Mouse (Mus musculus): ENCODE data around the gene Rbm20.

Rbm20 gene

GRCm38 (mm10) chr19:53808041-53808777, 131.1 kb downstream of the Rbm20 start:
- DNase-seq (ENCODE audit: low read depth in 1 of 2, low spot score in 2 of 2), result no peak

- no peak for DNase-seq (ENCODE audit: low read depth in 1 of 2, low spot score in 2 of 2)
Observed at GRCm38 (mm10) chr19:53809185-53809861, 132.2 kb downstream of the Rbm20 start.

DNA sequence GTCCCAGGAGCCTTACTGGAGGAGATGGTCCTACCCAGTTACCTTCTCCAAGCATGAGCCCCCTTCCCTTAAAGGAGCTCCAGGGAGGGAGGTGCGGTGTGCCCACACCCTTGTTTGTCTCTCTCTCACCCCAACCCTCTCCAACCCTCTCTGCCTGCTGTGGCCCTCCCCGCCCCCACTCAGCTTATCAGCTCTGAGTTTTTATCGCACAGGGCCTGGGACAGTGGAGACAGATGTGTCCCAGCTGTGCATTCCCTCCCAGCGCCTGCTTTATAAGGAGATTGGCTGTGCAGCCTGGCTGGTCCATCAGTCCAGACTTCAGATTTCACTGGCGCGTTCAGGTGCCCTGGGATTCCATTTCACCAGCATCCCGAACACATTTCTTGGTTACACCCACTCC, 132.9 kb downstream of the Rbm20 start:
- no peak for DNase-seq (ENCODE audit: low read depth in 1 of 2, low spot score in 2 of 2)

DNA sequence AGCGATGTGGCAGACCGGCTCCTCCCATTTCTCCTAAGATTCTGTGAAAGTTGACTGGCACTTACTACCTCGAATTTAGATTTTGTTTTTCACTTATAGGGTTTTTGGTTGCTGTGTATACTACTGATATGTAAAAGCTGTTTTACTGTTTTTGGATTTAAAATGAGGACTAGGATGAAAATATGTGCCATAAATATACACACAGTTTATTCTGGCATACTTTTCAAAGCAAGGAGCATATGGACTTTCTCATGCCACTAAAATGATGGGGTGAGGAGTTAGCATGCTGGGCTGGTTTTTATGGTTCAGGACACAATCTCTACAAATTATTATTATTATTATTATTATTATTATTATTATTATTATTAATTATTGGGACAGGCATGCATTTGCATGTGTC, 133.5 kb downstream of the Rbm20 start:
- no peak for DNase-seq (ENCODE audit: low read depth in 1 of 2, low spot score in 2 of 2)

DNA sequence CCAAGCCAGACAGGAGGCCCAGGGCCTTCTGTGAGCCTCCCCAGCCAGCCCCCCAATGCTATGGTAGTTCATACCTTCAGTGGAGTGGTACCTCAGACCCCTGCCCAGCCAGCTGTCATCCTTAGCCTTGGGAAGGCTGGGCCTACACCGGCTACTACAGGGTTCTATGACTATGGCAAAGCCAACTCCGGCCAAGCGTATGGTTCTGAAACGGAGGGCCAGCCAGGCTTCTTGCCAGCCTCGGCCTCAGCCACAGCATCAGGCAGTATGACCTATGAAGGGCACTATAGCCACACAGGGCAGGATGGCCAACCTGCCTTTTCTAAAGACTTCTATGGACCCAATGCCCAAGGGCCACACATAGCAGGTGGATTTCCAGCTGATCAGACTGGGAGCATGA, 136.5 kb downstream of the Rbm20 start:
- no peak for DNase-seq (ENCODE audit: low read depth in 1 of 2, low spot score in 2 of 2)

DNA sequence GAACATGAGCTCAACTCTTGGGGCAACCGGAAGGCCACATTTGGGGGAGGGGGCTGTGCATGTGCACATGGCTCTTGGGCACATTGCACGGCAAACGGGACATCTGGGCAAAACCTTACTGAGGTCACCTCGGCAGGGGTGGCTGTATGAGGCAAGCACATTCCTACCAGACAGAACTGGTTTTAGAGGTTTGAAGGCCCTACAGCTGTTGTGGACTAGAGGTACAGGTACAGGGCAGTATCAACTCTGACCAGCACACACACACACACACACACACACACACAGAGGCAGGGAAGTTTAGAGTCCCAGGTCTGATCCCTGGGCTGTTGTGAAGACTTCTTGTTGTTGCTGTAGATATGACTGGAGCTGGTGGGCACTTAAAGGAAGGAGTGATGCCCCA, 138.6 kb downstream of the Rbm20 start:
- DNase-seq (ENCODE audit: low read depth in 1 of 2, low spot score in 2 of 2), result no peak

- DNase-seq (ENCODE audit: low read depth in 1 of 2, low spot score in 2 of 2), result no peak
Observed at GRCm38 (mm10) chr19:53816242-53816641, 139.1 kb downstream of the Rbm20 start.

DNA sequence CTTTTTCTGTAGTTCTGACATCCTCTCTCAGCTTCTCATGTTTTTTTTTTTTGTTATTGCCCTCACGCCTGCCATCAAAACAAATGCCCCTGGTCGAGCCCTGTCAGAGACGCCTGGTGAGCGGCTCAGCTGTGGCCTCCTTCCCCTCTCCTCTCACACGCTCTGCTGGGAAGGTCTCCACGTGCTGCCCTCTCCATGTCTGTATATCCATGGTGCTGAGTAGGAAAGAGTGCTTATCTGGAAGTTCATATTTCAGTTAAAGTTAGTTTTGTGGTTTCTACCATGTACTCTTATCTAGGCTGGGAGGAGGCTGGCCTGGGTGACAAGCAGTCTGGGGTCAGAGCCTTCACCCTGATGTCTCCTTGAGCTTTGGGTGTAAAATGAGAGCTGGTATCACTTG, 142.2 kb downstream of the Rbm20 start:
- DNase-seq (ENCODE audit: low read depth in 1 of 2, low spot score in 2 of 2), result no peak

DNA sequence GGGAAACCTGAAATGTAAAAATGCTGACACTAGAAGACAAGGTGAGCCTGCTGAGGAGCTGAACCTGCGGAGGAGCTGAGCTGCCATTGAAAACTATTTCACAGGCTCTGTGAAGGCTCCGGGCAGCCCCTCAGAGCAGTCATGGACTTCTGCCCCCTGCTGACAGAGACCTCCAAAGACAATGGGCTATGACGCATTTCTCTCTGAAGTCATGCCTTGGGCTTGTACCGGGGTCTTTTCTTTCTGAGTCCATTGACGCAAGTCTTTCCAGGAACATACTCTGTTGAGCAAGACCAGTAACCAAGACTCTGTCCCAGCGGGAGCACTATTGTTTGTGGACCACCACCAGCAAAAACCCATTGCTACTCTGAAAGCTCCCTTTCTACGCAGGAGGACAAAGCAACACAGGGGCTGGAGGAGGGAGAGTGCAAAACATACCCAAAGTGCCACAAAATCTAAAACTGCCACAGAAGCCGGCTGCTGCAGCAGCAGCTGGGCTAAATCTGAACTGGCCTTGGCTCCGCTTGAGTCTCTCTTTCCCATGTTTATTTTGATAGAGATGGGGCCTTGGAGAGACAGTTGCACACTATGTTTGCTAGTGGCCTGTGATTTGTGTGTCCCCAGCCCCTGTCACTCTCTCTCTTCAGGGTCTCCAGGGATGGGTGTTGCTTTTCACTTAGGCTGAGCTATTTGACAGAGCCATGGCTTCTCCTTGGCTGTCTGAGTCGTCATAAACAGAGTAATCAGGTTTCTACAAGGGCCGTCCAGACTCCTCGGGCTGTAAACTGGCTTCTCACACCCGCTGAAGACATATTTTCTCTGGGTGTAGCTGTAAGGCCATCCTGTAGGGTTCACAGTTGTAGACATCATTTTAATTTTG, 144.4 kb downstream of the Rbm20 start:
- DNase-seq (ENCODE audit: low read depth in 1 of 2, low spot score in 2 of 2), result no peak

- DNase-seq (ENCODE audit: low read depth in 1 of 2, low spot score in 2 of 2), result no peak
Observed at GRCm38 (mm10) chr19:53823847-53824246, 146.7 kb downstream of the Rbm20 start.

DNA sequence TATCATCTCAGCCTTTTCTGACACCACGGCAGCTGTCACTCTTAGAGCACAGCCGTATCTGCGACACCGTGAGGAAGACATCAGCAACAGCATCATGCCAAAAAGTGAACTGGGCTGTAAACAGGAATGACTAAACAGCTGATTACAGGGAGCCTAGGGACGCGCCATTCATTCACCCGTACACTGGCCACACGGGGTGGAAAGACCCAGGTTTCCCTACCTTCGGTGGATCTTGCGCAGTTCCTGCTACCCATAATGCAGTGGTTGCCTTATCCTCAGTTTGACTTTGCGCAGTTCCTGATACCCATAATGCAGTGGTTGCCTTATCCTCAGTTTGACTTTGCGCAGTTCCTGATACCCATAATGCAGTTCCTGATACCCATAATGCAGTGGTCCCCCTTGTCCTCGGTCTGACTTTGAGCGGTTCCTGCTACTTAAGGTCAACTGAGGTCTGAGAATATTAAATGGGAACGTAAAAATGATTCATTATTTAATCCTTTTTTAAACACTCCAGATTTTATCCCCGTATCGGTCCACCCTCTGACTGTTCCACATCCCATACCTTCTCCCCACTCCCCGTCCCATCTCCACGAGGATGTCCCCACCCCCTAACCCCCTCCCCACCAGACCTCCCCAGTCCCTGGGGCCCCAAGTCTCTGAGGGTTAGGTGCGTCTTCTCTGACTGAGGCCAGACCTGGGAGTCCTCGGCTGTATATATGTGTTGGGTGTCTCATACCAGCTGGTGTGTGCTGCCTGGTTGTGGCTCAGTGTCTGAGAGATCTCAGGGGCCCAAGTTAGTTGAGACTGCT, 148.0 kb downstream of the Rbm20 start:
- no peak for DNase-seq (ENCODE audit: low read depth in 1 of 2, low spot score in 2 of 2)

DNA sequence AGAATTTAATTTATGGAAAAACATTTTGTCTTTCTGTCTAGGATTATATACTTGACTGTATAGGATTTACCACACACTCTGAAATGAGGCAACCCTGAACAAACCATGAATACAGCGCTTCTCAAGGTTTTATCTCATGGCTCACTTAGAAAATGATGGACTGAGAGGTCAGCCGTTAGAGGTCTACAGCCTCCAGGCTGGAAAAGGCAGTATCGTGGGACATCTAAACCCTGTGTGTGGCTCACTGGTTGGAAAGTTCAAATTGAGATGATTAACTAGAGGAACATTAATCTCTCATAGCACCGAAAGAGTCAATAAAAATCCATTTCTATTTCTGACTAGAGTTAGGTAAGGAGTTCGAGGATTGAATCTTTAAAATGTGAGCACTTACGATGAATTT, 152.9 kb downstream of the Rbm20 start:
- no peak for DNase-seq (ENCODE audit: low read depth in 1 of 2, low spot score in 2 of 2)

DNA sequence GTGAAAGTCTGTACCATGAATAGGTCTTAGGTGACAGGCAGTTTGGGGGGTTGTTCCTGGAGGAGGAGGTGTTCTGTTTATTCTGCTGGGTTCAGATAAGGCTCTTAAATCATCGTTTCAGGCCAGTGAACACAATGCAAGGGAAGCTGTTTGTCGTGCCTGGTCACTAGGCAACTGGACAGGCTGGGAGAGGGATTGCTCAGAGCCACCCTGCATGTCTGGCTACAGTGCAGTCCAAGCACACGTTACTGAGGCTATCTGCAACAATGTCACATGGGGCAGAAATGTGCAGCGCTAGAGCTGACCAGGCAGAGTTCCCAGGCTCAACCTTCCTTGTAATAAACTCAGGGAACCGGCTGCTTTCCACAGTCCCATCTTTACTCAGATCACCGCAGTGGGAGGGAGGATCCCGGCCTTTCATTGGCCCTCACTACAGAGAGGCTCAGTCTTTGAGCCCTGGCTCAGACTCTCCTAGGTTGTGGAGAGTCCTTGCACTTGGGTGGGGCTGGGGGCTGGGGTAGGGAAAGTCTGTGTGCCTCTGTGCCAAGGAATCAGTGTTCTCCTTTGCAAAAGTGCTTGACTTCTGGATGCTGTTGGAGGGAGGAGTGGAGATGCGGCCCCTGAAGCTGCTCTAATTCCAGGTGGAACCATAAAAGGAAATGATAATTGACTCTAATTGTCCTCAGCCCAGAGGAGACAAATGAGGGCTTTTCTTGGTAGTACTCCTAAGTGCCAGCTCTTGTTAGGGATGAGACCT, 153.5 kb downstream of the Rbm20 start:
- DNase-seq (ENCODE audit: low read depth in 1 of 2, low spot score in 2 of 2), result no peak

DNA sequence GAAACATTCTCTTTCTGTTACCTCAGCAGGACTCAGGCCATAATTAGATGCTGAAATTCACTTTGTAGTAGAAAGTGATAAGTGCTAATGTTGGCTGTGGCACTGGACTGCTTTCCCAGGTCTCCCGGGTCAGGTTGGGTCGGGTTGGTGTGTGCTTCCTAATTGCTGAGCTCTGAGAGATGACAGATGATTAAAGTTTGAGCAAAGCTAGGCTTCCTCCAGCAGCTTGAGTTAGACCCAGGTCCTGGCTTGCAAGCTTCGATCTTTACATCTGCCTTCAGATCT, 154.0 kb downstream of the Rbm20 start:
- no peak for DNase-seq (ENCODE audit: low read depth in 1 of 2, low spot score in 2 of 2)

DNA sequence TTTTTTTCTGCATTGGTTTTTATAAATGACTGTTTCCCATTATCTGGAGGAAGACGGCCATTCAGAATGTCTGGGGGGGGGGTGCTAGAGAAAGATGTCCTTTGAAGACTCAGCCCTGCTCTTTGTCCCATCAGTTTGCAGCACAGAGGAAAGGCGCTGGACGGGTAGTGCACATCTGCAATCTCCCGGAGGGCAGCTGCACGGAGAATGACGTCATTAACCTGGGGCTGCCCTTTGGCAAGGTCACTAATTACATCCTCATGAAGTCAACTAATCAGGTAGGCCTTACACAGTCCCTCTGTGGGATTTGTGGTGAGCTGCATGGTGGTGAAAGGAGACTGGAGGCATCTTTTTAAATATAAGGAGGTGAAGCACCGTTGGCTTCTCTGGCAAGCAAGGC, 155.4 kb downstream of the Rbm20 start:
- no peak for DNase-seq (ENCODE audit: low read depth in 1 of 2, low spot score in 2 of 2)

GRCm38 (mm10) chr19:53833745-53834369, 156.8 kb downstream of the Rbm20 start:
- no peak for DNase-seq (ENCODE audit: low read depth in 1 of 2, low spot score in 2 of 2)

DNA sequence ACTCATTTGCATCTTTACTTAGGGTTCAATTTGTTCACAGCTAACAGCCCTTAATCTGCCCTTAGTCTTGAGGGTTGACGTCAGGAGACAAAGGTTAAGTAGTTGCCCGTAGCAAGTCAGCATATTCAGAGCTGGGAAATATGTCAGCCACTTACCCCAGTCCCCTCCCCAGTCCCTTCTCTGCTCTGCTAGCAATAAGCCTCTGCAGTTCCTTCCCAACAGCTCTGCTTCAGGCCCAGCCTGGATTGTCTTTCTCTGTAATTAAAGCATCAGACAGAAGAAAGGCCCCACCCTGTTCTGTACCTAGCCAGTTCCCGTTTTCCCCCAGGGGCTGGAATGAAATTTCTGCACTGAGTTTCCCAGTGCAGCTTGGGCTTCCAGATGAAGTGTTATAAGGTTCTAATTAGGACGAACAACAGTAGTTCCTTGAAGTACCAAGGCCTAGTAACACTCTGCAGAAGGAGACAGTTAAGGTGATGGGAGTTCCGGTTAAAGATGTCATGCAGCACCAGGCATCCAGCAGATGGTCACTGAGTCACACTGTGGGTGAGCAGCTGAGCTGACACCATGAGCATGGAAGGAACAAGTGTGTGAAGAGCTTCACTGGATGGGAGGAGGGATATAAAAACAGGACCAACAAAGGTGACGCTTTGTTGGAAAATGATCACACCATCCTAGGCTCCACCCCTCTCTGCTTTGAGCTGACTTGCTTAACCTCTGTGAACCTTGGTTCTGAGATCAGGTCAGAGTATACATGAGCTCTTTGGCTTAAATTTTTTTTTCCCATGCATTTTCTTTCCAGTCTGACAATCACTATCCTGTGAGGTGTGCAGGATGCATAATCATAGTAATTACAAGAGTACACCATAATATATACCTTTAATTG, 159.7 kb downstream of the Rbm20 start:
- DNase-seq (ENCODE audit: low read depth in 1 of 2, low spot score in 2 of 2), result no peak

GRCm38 (mm10) chr19:53838850-53839249, 161.7 kb downstream of the Rbm20 start:
- no peak for DNase-seq (ENCODE audit: low read depth in 1 of 2, low spot score in 2 of 2)

DNA sequence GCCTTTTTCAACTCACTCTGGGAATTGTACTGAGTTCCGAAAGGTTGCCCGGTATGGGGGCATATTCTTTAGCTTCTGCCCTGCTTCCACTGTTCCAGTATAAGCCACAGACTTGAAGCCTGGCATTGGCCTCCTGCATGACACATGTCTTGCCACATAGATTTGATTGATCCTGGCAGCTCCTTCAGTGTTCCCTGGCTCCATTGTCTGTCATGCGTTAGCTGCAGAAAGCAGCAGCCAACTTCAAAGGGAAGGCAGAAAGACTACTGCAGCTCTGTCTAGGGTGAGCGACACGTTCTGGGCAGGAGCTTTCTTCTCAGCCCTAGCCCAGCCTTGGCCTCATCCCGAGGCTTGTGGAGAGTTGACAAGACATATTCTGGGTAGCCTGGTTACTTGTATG, 162.7 kb downstream of the Rbm20 start:
- DNase-seq (ENCODE audit: low read depth in 1 of 2, low spot score in 2 of 2), result no peak

All from monocyte, adult 2 months (primary cell).